In the genomic region with DNA sequence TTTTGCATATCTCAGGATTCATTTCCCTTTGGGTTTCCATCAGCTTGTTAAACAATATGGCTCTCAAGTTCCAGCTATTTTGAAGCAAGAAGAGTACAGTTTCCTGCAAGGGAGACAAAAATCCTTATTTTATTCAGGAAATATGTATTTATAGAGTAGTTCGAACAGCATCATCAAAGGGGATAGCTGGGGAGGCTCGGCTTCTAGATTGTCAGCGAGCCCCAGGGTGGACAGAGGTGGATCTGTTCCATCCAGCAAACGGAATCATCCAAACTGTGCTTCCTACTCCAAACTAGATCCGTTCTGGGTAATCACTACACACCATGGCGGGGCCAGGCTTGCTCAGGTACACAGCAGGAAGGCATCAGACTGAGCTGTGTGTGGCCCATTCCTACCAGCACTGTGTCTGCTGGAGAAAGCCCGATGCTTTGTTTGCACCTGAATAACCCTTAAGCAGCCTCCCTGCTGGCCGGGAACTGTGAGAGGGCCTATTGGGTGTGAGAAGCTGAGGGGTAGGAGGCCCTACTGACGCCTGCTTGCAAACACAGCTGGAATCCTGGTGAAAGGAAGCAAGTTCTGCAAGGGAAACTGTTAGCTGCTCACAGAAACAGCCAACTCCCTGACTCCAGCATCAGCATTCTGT, we compare ENCODE assay signal across 8 mouse cellular contexts.
A peak's percentile ranks its signal among the peaks of the same experiment; 100 is the strongest.
DNase-seq lines count a peak whose midpoint lies in the region; ATAC-seq and TF ChIP-seq lines count a peak whose summit lies in the region.

No protein-coding gene starts in this region.

- TF ChIP-seq CTCF in heart, adult 2 months (IDR thresholded peaks at IDR 0.05), result no peak
- TF ChIP-seq CTCF in liver, postnatal 0 days (IDR thresholded peaks at IDR 0.05; ENCODE audit: low read depth), result no peak

- intact Hi-C loops in heart, adult 2 months (cut with DNase I), result loop anchor here (5.0 kb wide), 1 partner anchor 58 kb away; no protein-coding TSS in a partner anchor
- intact Hi-C loops in heart, postnatal 36 days (cut with DNase I), result no loop called here

- H3K9me3 ChIP-seq in embryonic facial prominence, embryonic 14.5 days (ENCODE audit: control insufficient read depth, low read length), result no peaks in the 10 kb centered on the region
- H3K9me3 ChIP-seq in hindbrain, embryonic 12.5 days (replicated peaks), result no peaks in the 10 kb centered on the region
- H3K9me3 ChIP-seq in midbrain, embryonic 14.5 days (ENCODE audit: control insufficient read depth, low read length), result peaks cover 2% of the 10 kb centered on the region; the same call in 1 of the 2 replicates
- H3K9me3 ChIP-seq in liver, postnatal 0 days (ENCODE audit: low read length), result no peaks in the 10 kb centered on the region

- H3K4me2 ChIP-seq in embryonic facial prominence, embryonic 14.5 days (ENCODE audit: low read depth, low read length), result no peak overlapping the region
- H3K4me2 ChIP-seq in hindbrain, embryonic 12.5 days (replicated peaks), result no peak overlapping the region
- H3K4me2 ChIP-seq in midbrain, embryonic 14.5 days (ENCODE audit: low read length), result no peak overlapping the region; the same call in 1 of the 2 replicates
- no peak overlapping the region for H3K4me2 ChIP-seq in liver, postnatal 0 days (ENCODE audit: low read depth, low read length)

- no peaks in the 10 kb centered on the region for H3K27me3 ChIP-seq in heart, adult 2 months (ENCODE audit: control insufficient read depth, insufficient read depth, low read length)
- H3K27me3 ChIP-seq in embryonic facial prominence, embryonic 14.5 days (replicated peaks; ENCODE audit: control insufficient read depth, insufficient read depth, low read length), result no peaks in the 10 kb centered on the region
- no peaks in the 10 kb centered on the region for H3K27me3 ChIP-seq in hindbrain, embryonic 12.5 days
- no peaks in the 10 kb centered on the region for H3K27me3 ChIP-seq in midbrain, embryonic 14.5 days (ENCODE audit: control insufficient read depth, insufficient read depth, low read length)
- H3K27me3 ChIP-seq in liver, postnatal 0 days (ENCODE audit: insufficient read depth, low read length), result no peaks in the 10 kb centered on the region

- 44% methylated on average over 9 of the region's 9 CpGs for WGBS in heart, adult 2 months
- 14% methylated on average over 9 of the region's 9 CpGs for WGBS in embryonic facial prominence, embryonic 14.5 days
- WGBS in hindbrain, embryonic 12.5 days, result 13% methylated on average over 9 of the region's 9 CpGs
- 11% methylated on average over 9 of the region's 9 CpGs for WGBS in midbrain, embryonic 14.5 days
- 42% methylated on average over 9 of the region's 9 CpGs for WGBS in liver, postnatal 0 days (ENCODE audit: insufficient replicate concordance)

- H3K36me3 ChIP-seq in heart, adult 2 months (ENCODE audit: control insufficient read depth, insufficient read depth, low read length), result no peaks in the 10 kb centered on the region
- H3K36me3 ChIP-seq in embryonic facial prominence, embryonic 14.5 days (ENCODE audit: control insufficient read depth, insufficient read depth, low read length), result no peaks in the 10 kb centered on the region
- no peaks in the 10 kb centered on the region for H3K36me3 ChIP-seq in hindbrain, embryonic 12.5 days
- H3K36me3 ChIP-seq in midbrain, embryonic 14.5 days (ENCODE audit: control insufficient read depth, insufficient read depth, low read length), result no peaks in the 10 kb centered on the region
- H3K36me3 ChIP-seq in liver, postnatal 0 days (replicated peaks; ENCODE audit: insufficient read depth, low read length), result no peaks in the 10 kb centered on the region

- H3K27ac ChIP-seq in heart, adult 2 months, result peak overlapping the region; percentile 67
- H3K27ac ChIP-seq in embryonic facial prominence, embryonic 14.5 days (replicated peaks; ENCODE audit: low read depth, low read length), result peak overlapping the region; percentile 73
- H3K27ac ChIP-seq in hindbrain, embryonic 12.5 days, result peak overlapping the region; percentile 90
- peak overlapping the region; percentile 89 for H3K27ac ChIP-seq in midbrain, embryonic 14.5 days (replicated peaks; ENCODE audit: low read depth, low read length)
- H3K27ac ChIP-seq in liver, postnatal 0 days (ENCODE audit: low read depth), result no peak overlapping the region

- H3K4me3 ChIP-seq in heart, adult 2 months, result no peak overlapping the region
- no peak overlapping the region for H3K4me3 ChIP-seq in embryonic facial prominence, embryonic 14.5 days (ENCODE audit: low read depth, low read length)
- no peak overlapping the region for H3K4me3 ChIP-seq in hindbrain, embryonic 12.5 days
- H3K4me3 ChIP-seq in midbrain, embryonic 14.5 days (replicated peaks; ENCODE audit: low read depth, low read length), result no peak overlapping the region
- H3K4me3 ChIP-seq in liver, postnatal 0 days (ENCODE audit: low read depth, low read length), result no peak overlapping the region

- no peaks in the 10 kb centered on the region for H3K79me2 ChIP-seq in heart, adult 2 months (replicated peaks; ENCODE audit: control insufficient read depth, insufficient read depth, low read length)

- DNase-seq in heart, adult 2 months, result peak; percentile 14 to 30
- no peak for DNase-seq in heart, postnatal 36 days
- peak; percentile 36 for DNase-seq in embryonic facial prominence, embryonic 14.5 days (ENCODE audit: low spot score)
- peak; percentile 49 for DNase-seq in midbrain, embryonic 14.5 days
- no peak for DNase-seq in liver, postnatal 0 days
- no peak for DNase-seq in spleen, adult 12 weeks (ENCODE audit: low spot score)
- DNase-seq in spleen, postnatal 4 days (ENCODE audit: low spot score in 2 of 2), result no peak

- H3K9ac ChIP-seq in heart, adult 2 months (ENCODE audit: low read depth, low read length), result no peak overlapping the region
- no peak overlapping the region for H3K9ac ChIP-seq in embryonic facial prominence, embryonic 14.5 days (ENCODE audit: low read depth, low read length)
- peak overlapping the region; percentile 33; the same call in 1 of the 2 replicates for H3K9ac ChIP-seq in hindbrain, embryonic 12.5 days
- H3K9ac ChIP-seq in midbrain, embryonic 14.5 days (replicated peaks; ENCODE audit: low read length), result peak overlapping the region; percentile 21; the same call in 1 of the 2 replicates
- H3K9ac ChIP-seq in liver, postnatal 0 days (replicated peaks), result no peak overlapping the region

- TF ChIP-seq POLR2A in heart, adult 2 months (IDR thresholded peaks at IDR 0.05; ENCODE audit: insufficient read depth, low read depth, low read length), result no peak

- no peak for TF ChIP-seq EP300 in heart, adult 2 months (IDR thresholded peaks at IDR 0.05; ENCODE audit: insufficient read depth, low read depth, low read length)
- no peak for TF ChIP-seq EP300 in liver, postnatal 0 days (IDR thresholded peaks at IDR 0.05; ENCODE audit: low read depth)

- H3K4me1 ChIP-seq in heart, adult 2 months (ENCODE audit: control insufficient read depth, insufficient read depth, low read length), result peaks cover 10% of the 10 kb centered on the region
- H3K4me1 ChIP-seq in embryonic facial prominence, embryonic 14.5 days (ENCODE audit: control insufficient read depth, insufficient read depth, low read length), result peaks cover 16% of the 10 kb centered on the region
- peaks cover 24% of the 10 kb centered on the region for H3K4me1 ChIP-seq in hindbrain, embryonic 12.5 days
- peaks cover 28% of the 10 kb centered on the region for H3K4me1 ChIP-seq in midbrain, embryonic 14.5 days (ENCODE audit: control insufficient read depth, insufficient read depth, low read length)
- no peaks in the 10 kb centered on the region for H3K4me1 ChIP-seq in liver, postnatal 0 days (ENCODE audit: insufficient read depth)

- peak; percentile 47; the same call in 1 of the 2 replicates for ATAC-seq in embryonic facial prominence, embryonic 14.5 days (ENCODE audit: low read depth)
- no peak for ATAC-seq in hindbrain, embryonic 12.5 days (ENCODE audit: low FRiP score)
- ATAC-seq in midbrain, embryonic 14.5 days (ENCODE audit: low FRiP score, low TSS enrichment), result no peak
- ATAC-seq in liver, postnatal 0 days, result no peak

Comparison
In these comparisons a context has a peak if more than half of its experiments do, and no peak if none do; other contexts are left out.
1. DNase-seq: peak in heart, adult 2 months (2 of 2), embryonic facial prominence, embryonic 14.5 days (single experiment) and midbrain, embryonic 14.5 days (single experiment); none in heart, postnatal 36 days (0 of 2), liver, postnatal 0 days (single experiment), spleen, adult 12 weeks (single experiment) and spleen, postnatal 4 days (0 of 2).
2. H3K9ac ChIP-seq: peak in hindbrain, embryonic 12.5 days (single experiment) and midbrain, embryonic 14.5 days (single experiment); none in heart, adult 2 months (single experiment), embryonic facial prominence, embryonic 14.5 days (single experiment) and liver, postnatal 0 days (single experiment).